Mouse (Mus musculus) frontal cortex, postnatal 36 days (tissue): ENCODE measurements around the gene Tmem169.
"Not testable (repeated sequence)": the region's sequence is repeated elsewhere in the genome, so short reads cannot be mapped to it uniquely, and the experiment has no call there.

Source experiments
- DNase-seq, 2 experiments: peaks; one replicate each; pipeline ENCODE4 v3.0.0; 2022; ENCODE audit warnings: low spot score in 2 of 2

Gene Tmem169

DNA sequence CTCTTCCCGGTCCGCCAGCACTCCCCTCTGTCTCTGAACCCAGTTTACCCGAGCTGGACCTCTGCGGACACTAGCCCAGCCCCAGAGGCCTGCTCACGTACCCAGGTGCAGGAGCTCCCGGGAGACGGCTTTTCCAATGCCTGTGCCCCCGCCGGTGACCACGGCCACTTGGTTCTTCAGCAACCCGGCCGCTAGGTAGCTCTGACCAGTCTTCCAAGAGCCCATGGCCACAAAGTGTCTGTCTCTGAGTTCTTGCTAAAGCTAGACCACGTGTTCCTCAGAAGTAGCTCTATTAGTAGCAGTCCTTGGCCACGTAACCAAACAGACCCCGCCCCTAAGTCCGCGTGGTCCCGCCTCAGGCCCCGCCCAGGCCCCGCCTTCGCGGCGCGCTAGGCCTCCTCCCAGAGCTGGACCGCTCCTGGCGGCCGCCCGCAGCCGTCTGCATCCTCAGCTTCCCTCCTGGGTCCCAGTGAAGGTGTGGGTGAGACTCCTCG lies at the start of gene Tmem169, which contains the start of gene Pecr:
TSS of gene Tmem169 (plus strand) at position 378 of the 494 bp plus-strand sequence.
TSS of gene Pecr (minus strand) at position 323 of the 494 bp plus-strand sequence.
- DNase-seq, result peak; percentile 92 to 93

DNA sequence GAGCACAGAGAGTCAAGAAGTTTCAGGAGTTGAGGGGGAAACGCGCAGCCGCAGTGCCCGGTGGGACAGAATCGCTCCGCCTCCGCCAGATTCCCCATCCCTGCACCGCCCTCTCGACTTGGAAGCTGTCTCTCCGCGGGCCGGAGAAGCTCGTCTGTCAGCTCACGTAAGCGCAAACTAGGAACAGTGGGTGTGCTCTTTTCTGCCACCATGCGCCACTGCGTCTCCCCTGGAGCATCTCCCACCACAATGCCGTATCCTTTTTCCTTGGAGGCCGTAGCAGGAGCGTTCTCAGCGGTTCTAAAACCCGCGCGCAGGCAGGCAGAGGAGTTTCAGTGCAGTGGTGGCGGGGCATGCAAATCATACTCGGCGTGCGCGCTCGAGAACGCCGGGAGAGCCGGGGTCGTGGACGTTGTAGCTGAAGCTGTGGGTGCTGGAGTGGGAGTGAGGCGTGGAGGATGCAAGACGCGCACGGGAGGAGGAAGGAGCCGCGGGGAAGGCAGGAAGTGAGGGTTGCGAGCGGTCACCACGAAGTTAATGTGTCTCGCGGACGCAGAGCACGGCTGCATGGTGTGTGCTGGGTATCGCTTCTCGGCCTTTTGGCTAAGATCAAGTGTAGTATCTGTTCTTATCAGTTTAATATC lies 47.7 kb upstream of the Tmem169 start:
- peak; percentile 68 to 71 for DNase-seq

DNA sequence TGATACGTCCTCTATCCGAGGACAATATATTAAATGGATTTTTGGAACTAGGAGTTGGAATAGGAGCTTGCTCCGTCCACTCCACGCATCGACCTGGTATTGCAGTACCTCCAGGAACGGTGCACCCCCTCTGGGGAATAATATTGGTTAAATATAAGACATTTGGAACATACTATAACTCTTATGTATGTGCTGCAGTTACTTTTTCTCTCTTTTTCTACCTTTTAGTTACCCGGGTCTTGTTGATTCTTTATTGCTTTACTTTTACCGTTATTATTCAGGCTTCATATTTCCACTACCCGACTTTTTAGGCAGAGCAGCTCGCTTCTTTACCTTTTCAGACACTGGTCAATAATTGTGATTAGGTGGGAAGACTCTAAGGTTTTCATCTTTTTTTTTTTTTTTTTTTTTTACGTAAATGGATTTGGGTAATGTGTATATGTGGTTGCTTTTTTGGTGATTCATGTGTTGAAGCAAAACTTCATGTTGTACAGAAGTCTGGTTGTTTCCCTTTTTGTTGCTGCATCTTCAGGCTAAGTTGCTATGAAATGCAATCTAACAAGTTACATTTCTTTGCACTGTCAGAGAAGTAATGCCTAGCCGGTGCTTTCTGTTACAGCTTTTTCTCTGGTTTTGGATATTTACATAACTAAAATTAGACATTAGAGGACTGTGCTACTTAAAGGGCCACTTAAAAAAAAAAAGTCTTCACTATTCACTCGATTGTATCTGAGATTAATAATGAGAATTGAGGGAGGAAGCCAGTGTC lies 47.0 kb upstream of the Tmem169 start:
- peak in 1 of 2 experiments; percentile 69 for DNase-seq

GRCm38 (mm10) chr1:72238016-72238580 lies 46.1 kb upstream of the Tmem169 start:
- no peak for DNase-seq

GRCm38 (mm10) chr1:72239113-72239512 lies 45.1 kb upstream of the Tmem169 start:
- DNase-seq, result not testable (repeated sequence)

DNA sequence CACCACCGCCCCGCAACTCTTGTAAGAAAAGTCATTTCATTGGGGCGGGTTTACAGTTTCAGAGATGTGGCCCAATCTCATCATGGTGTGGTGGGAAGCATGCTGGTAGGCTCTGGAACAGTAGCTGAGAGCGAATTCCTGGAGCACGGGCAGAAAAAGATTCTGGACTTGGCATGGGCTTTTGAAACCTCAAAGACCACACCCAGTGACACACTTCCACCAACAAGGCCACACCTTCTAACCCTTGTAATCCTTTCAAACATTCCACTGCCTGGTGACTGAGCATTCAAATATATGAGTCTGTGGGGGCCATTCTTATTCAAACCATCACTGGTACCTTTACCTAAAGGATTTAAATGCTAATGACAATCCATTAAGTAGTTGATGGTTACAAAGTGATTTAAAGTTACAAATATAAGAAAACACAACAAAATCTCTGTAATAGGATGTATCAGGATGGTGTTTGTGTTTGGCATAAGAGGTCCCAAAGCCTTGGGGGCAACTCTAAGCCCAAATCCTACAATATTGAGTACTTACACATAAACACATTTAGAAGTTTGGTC lies 41.5 kb upstream of the Tmem169 start:
- no peak for DNase-seq

DNA sequence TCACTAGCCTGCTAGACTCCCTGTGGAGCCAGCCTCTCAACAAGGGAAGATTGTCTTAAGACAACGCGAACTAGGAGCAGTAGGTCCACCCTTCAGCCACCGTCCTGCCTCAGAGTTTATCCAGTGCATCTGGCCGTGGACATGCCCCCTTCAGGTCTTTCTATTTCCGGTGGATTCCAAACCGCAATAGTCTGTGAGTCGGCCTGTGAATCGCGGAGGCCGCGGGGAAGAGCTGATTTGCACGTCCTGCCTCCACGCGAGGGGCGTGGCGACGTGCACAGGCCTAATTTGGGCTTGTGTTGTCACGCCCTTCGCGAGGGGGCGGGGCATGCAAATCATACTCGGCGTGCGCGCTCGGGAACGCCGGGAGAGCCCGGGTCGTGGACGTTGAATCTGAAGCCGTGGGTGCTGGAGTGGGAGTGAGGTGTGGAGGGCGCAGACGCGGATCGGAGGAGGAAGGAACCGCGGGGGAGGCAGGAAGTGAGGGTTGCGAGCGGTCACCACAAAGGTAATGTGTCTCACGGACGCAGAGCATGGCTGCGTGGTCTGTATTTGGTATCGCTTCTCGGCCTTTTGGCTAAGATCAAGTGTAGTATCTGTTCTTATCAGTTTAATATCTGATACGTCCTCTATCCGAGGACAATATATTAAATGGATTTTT lies 40.4 kb upstream of the Tmem169 start:
- DNase-seq, result peak; percentile 94 to 96

DNA sequence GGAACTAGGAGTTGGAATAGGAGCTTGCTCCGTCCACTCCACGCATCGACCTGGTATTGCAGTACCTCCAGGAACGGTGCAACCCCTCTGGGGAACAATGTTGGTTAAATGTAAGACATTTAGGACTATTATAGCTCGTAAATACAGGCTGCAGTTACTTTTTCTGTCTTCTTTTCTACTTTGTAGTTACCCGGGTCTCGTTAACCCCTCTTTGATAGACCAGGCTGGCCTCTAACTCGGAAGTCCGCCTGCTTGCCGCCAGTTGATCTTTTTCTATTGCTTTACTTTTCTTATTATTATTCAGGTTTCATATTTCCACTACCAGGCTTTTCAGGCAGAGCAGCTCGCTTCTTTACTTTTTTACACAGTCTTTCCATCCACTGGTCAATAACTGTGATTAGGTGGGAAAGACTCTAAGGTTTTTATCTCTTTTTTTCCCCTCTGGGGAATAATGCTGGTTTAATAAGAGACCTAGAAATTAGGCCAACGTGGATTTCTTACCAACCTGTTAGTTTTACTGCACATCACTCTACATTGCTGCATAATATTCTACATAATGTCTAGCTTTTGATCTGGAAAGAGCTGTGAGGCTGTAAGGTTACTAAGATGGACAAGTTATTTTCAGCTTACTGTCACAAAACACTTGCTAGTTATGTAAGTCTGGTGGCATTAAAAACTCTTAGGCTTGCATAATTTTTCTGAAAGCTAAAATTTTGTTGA lies 39.7 kb upstream of the Tmem169 start:
- peak; percentile 21 to 46 for DNase-seq

- DNase-seq, result not testable (repeated sequence)
These were observed 35.9 kb upstream of the Tmem169 start for GRCm38 (mm10) chr1:72248226-72248737.

DNA sequence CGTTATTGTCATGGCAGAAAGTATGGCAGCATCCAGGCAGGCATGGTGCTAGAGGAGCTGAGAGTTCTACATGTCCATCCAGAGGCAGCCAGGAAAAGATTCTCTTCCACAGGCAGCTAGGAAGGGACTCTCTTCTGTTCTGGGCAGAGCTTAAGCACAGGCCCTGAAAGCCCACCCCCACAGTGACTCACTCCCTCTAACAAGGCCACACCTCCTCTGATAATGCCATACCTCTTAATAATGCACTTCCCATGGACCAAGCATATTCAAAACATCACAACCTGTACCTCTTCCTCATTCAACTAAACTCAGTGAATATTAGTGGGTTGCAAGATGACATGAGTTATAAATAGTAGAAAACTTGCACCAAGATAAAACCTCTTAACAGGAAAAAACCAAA lies 32.4 kb upstream of the Tmem169 start:
- no peak for DNase-seq

- DNase-seq, result peak in 1 of 2 experiments; percentile 16
These were observed 30.2 kb upstream of the Tmem169 start for GRCm38 (mm10) chr1:72253881-72254491.

GRCm38 (mm10) chr1:72254545-72255061 lies 29.6 kb upstream of the Tmem169 start:
- peak; percentile 79 to 81 for DNase-seq

GRCm38 (mm10) chr1:72255062-72255853 lies 28.9 kb upstream of the Tmem169 start:
- DNase-seq, result peak; percentile 28 to 42

DNA sequence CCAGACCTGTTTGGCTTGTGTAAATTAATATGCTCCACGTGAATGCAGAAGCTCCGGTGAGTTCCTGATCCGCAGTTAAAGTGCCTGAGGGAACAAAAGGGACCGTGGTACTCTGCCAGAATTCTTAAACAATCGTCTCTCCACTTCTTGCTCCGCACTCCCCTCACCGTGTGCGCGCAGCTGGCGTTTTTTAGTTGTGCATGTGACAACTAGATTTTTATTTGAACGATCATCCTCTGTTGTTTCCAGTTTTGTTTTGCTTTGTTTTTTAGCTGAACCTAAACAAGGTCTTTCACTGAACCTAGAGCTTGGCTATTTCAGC lies 28.4 kb upstream of the Tmem169 start:
- DNase-seq, result no peak

- DNase-seq, result no peak
These were observed 27.6 kb upstream of the Tmem169 start for GRCm38 (mm10) chr1:72256381-72257256.

DNA sequence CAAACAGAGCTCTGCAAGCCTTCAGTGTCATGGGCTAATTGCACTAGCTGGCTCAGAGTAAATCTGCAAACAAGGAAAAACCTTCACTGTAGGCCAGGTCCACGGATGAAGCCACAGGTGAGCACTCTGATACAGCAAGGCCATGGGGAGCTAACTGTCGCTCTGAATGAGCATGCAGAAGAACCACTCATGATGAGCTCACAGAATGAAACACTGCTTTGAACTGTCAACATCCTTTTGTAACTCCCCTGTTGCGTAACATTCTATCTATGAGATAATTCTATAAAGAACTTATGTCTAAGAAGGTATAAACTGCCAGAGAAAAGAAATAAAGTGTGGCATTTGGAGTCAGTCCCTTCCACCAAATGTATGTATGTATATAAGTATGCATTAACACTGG lies 21.1 kb upstream of the Tmem169 start:
- DNase-seq, result no peak

GRCm38 (mm10) chr1:72278085-72278484 lies 6.1 kb upstream of the Tmem169 start:
- peak in 1 of 2 experiments; percentile 31 for DNase-seq

- no peak for DNase-seq
These were observed 1.6 kb upstream of the Tmem169 start for GRCm38 (mm10) chr1:72282604-72283003.
